Mouse (Mus musculus): Measurements from ENCODE around the gene Gm11627. TPM values are rescaled to one million over a fixed set of nuclear protein-coding genes. Genes with fewer than 3 reads are reported as not detected.
A peak's percentile ranks its signal among the peaks of the same experiment; 100 is the strongest.
"Not testable (repeated sequence)": the region's sequence is repeated elsewhere in the genome, so short reads cannot be mapped to it uniquely, and the experiment has no call there.

Gm11627 gene
- polyA plus RNA-seq, 1 experiment from 2014 or later = 11.8 TPM

GRCm38 (mm10) chr11:102608691-102609090 is 29.4 kb upstream of the Gm11627 start:
- no peak for ATAC-seq (ENCODE audit: insufficient number of reproducible peaks, insufficient read depth, low FRiP score, low TSS enrichment)
- 10% methylated on average over 4 of the region's 4 CpGs for WGBS
- 0 out of 2 replicates have a peak, but pooled peaks cover 3% of the 10 kb centered on the region for H3K27me3 ChIP-seq
- peaks cover 38% of the 10 kb centered on the region for H3K4me1 ChIP-seq
- peak overlapping the region; percentile 79 for H3K4me2 ChIP-seq (replicated peaks)
- peaks cover 7% of the 10 kb centered on the region; the same call in 1 of the 2 replicates for H3K36me3 ChIP-seq
- no peaks in the 10 kb centered on the region for H3K9me3 ChIP-seq
- peak overlapping the region; percentile 96 for H3K4me3 ChIP-seq
- peak overlapping the region; percentile 100 for H3K27ac ChIP-seq
- H3K9ac ChIP-seq = peak overlapping the region; percentile 100

- Histone ChIP-seq H3K4me2 (replicated peaks) (peak overlapping the region; percentile 79), H3K9me3 (no peaks in the 10 kb centered on the region), H3K4me1 (peaks cover 38% of the 10 kb centered on the region), H3K27ac (peak overlapping the region; percentile 100), H3K4me3 (peak overlapping the region; percentile 96), H3K27me3 (0 out of 2 replicates have a peak, but pooled peaks cover 3% of the 10 kb centered on the region), H3K36me3 (peaks cover 7% of the 10 kb centered on the region; the same call in 1 of the 2 replicates), H3K9ac (peak overlapping the region; percentile 100)
- no peak for ATAC-seq (ENCODE audit: insufficient number of reproducible peaks, insufficient read depth, low FRiP score, low TSS enrichment)
- WGBS = 3% methylated on average over 10 of the region's 10 CpGs
These were observed 28.7 kb upstream of the Gm11627 start for GRCm38 (mm10) chr11:102607686-102608548.

GRCm38 (mm10) chr11:102607201-102607600 is 27.9 kb upstream of the Gm11627 start:
- not testable (repeated sequence) for H3K27me3 ChIP-seq; H3K9me3 ChIP-seq; ATAC-seq (ENCODE audit: insufficient number of reproducible peaks, insufficient read depth, low FRiP score, low TSS enrichment); H3K36me3 ChIP-seq
- H3K4me1 ChIP-seq = peaks cover 40% of the 10 kb centered on the region
- H3K9ac ChIP-seq = peak overlapping the region; percentile 100
- WGBS = 2% methylated on average over 12 of the region's 12 CpGs
- H3K4me3 ChIP-seq = peak overlapping the region; percentile 96
- H3K4me2 ChIP-seq (replicated peaks) = peak overlapping the region; percentile 79
- peak overlapping the region; percentile 100 for H3K27ac ChIP-seq

GRCm38 (mm10) chr11:102606751-102607171 is 27.5 kb upstream of the Gm11627 start:
- H3K9ac ChIP-seq = peak overlapping the region; percentile 100
- ATAC-seq (ENCODE audit: insufficient number of reproducible peaks, insufficient read depth, low FRiP score, low TSS enrichment) = no peak
- peak overlapping the region; percentile 79 for H3K4me2 ChIP-seq (replicated peaks)
- peak overlapping the region; percentile 100 for H3K27ac ChIP-seq
- 0 out of 2 replicates have a peak, but pooled peaks cover 3% of the 10 kb centered on the region for H3K27me3 ChIP-seq
- 1% methylated on average over 12 of the region's 12 CpGs for WGBS
- peaks cover 7% of the 10 kb centered on the region; the same call in 1 of the 2 replicates for H3K36me3 ChIP-seq
- no peaks in the 10 kb centered on the region for H3K9me3 ChIP-seq
- peaks cover 42% of the 10 kb centered on the region for H3K4me1 ChIP-seq
- peak overlapping the region; percentile 96 for H3K4me3 ChIP-seq

GRCm38 (mm10) chr11:102605553-102606416 is 26.5 kb upstream of the Gm11627 start:
- WGBS = under 1% methylated on average over 62 of the region's 62 CpGs

GRCm38 (mm10) chr11:102604777-102605552 is 25.7 kb upstream of the Gm11627 start:
- peaks cover 26% of the 10 kb centered on the region for H3K4me1 ChIP-seq
- 0 out of 2 replicates have a peak, but pooled peaks cover 3% of the 10 kb centered on the region for H3K27me3 ChIP-seq
- peak; percentile 16 for ATAC-seq (ENCODE audit: insufficient number of reproducible peaks, insufficient read depth, low FRiP score, low TSS enrichment)

More at GRCm38 (mm10) chr11:102605553-102606416, 26.5 kb upstream of the Gm11627 start:
- peak overlapping the region; percentile 96 for H3K4me3 ChIP-seq
- ATAC-seq (ENCODE audit: insufficient number of reproducible peaks, insufficient read depth, low FRiP score, low TSS enrichment) = no peak
- H3K4me1 ChIP-seq = peaks cover 34% of the 10 kb centered on the region
- H3K9me3 ChIP-seq = no peaks in the 10 kb centered on the region
- peak overlapping the region; percentile 79 for H3K4me2 ChIP-seq (replicated peaks)
- H3K27me3 ChIP-seq = 0 out of 2 replicates have a peak, but pooled peaks cover 3% of the 10 kb centered on the region
- peak overlapping the region; percentile 100 for H3K27ac ChIP-seq
- H3K9ac ChIP-seq = peak overlapping the region; percentile 100
- peaks cover 7% of the 10 kb centered on the region; the same call in 1 of the 2 replicates for H3K36me3 ChIP-seq

GRCm38 (mm10) chr11:102604010-102604584 is 24.8 kb upstream of the Gm11627 start, which contains the start of gene Fzd2:
Fzd2 (plus strand) TSS chr11:102604396.
- under 1% methylated on average over 28 of the region's 31 CpGs for WGBS
- peak within 1 kb of the TSS; percentile 100 for H3K27ac ChIP-seq
- H3K9me3 ChIP-seq = no peaks in the 10 kb centered on the region
- ATAC-seq (ENCODE audit: insufficient number of reproducible peaks, insufficient read depth, low FRiP score, low TSS enrichment) = peak; percentile 93
- H3K27me3 ChIP-seq = 0 out of 2 replicates have a peak, but pooled peaks cover 3% of the 10 kb centered on the region
- H3K9ac ChIP-seq = peak within 1 kb of the TSS; percentile 100
- H3K4me3 ChIP-seq = peak within 1 kb of the TSS; percentile 96
- H3K4me1 ChIP-seq = peaks cover 18% of the 10 kb centered on the region
- H3K4me2 ChIP-seq (replicated peaks) = peak within 1 kb of the TSS; percentile 79
- peaks cover 7% of the 10 kb centered on the region; the same call in 1 of the 2 replicates for H3K36me3 ChIP-seq

More at GRCm38 (mm10) chr11:102604777-102605552, 25.7 kb upstream of the Gm11627 start:
- H3K36me3 ChIP-seq = peaks cover 7% of the 10 kb centered on the region; the same call in 1 of the 2 replicates
- H3K4me2 ChIP-seq (replicated peaks) = peak overlapping the region; percentile 79
- peak overlapping the region; percentile 96 for H3K4me3 ChIP-seq
- peak overlapping the region; percentile 100 for H3K27ac ChIP-seq
- H3K9ac ChIP-seq = peak overlapping the region; percentile 100
- no peaks in the 10 kb centered on the region for H3K9me3 ChIP-seq
- under 1% methylated on average over 72 of the region's 74 CpGs for WGBS

GRCm38 (mm10) chr11:102603496-102603850 is 24.2 kb upstream of the Gm11627 start:
- Histone ChIP-seq H3K9ac (peak overlapping the region; percentile 66), H3K4me1 (peaks cover 11% of the 10 kb centered on the region), H3K4me3 (peak overlapping the region; percentile 96), H3K4me2 (replicated peaks) (peak overlapping the region; percentile 79), H3K27me3 (0 out of 2 replicates have a peak, but pooled peaks cover 3% of the 10 kb centered on the region), H3K9me3 (no peaks in the 10 kb centered on the region), H3K27ac (peak overlapping the region; percentile 100), H3K36me3 (peaks cover 7% of the 10 kb centered on the region; the same call in 1 of the 2 replicates)
- peak; percentile 49; the same call in 1 of the 2 replicates for ATAC-seq (ENCODE audit: insufficient number of reproducible peaks, insufficient read depth, low FRiP score, low TSS enrichment)
- 2% methylated on average over 10 of the region's 10 CpGs for WGBS

- no peak for ATAC-seq (ENCODE audit: insufficient number of reproducible peaks, insufficient read depth, low FRiP score, low TSS enrichment)
These were observed 23.7 kb upstream of the Gm11627 start for GRCm38 (mm10) chr11:102602816-102603495.

More at GRCm38 (mm10) chr11:102602816-102603495, 23.7 kb upstream of the Gm11627 start:
- Histone ChIP-seq H3K4me1 (0 out of 2 replicates have a peak, but pooled peaks cover 8% of the 10 kb centered on the region), H3K27ac (peak overlapping the region; percentile 100), H3K36me3 (peaks cover 7% of the 10 kb centered on the region; the same call in 1 of the 2 replicates), H3K4me2 (replicated peaks) (peak overlapping the region; percentile 79), H3K27me3 (0 out of 2 replicates have a peak, but pooled peaks cover 3% of the 10 kb centered on the region), H3K9me3 (no peaks in the 10 kb centered on the region), H3K4me3 (peak overlapping the region; percentile 96), H3K9ac (peak overlapping the region; percentile 66)
- 2% methylated on average over 13 of the region's 13 CpGs for WGBS
